Mouse (Mus musculus) adrenal gland (tissue): ENCODE results near the gene Abcb8.

Experiments
- intact Hi-C: fragments of 180-260 bp; cut with DNase I; formaldehyde crosslinking; loops from one replicate; pipeline ENCODE4 v1.15.1; 2025

The Abcb8 gene

DNA sequence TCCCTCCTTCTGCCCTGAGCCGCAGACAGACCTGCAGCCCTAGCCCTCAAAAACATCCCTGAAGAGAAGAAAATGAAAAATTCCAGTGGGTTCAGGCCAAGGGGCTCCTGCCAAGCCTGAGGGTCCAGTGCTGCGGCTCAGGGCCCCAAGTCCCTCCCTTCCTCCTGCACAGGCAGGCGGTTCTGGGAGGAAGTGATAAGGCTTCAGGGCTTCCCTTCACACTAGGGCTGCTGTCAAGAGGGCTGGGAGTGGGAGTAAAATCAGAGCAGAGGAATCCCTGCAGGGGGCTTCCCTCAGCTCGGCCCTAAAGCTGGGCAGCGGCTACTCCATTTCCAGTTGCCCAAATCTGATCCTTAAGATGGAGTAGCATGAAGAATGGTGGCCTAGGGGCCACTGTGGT, 27.9 kb upstream of the Abcb8 start:
- intact Hi-C loops, result no loop called here

DNA sequence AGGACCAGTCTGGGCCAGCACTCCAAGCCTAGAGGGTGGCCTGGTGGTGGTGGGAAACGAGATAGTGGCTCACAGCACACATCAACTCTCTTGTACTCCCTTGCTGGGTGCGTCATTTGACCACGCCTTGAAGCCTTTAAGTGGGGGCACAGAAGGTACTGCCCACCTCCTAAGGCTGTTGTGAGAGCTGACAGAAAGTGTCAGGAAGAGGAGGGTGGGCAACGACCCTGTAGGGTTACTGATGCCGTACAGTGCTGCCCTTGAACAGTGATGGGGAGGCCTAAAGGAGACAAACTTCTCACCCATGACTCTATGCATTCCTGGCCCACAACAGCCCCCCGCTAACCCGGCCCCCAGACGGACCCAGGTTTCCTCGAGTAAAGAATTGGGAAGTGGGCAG, 27.0 kb upstream of the Abcb8 start:
- intact Hi-C loops, result no loop called here

DNA sequence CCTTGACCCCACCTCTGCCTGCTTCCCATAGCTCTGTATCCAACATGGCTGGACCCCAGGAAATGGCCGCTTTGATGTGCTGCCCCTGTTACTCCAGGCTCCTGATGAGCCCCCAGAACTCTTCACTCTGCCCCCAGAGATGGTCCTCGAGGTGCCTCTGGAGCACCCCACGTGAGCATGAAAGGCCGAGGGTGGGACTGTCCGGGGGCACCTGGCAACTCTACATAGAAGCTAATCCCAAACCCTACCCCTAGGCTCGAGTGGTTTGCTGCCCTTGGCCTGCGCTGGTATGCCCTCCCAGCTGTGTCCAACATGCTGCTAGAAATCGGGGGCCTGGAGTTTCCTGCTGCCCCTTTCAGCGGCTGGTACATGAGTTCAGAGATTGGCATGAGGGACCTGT, 23.7 kb upstream of the Abcb8 start:
- intact Hi-C loops, result no loop called here

DNA sequence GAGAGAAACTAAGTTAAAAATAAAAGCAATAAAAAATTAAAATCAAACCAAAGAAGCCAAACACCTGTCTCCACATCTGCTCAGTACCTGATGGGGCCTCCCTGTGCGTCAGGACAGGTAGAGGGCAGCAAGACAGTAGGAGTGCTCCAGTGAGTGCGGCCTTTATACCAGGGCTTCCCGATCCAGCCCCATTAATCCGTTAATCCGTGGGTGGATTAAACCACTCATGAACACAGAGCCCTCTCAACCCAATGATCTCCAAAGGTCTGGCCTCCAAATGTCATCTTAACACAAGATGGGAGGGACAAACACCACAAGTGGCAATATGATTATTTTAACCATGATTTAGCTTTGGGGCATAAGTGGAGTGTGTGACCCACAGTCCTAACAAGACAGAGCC, 19.7 kb upstream of the Abcb8 start:
- intact Hi-C loops, result no loop called here

DNA sequence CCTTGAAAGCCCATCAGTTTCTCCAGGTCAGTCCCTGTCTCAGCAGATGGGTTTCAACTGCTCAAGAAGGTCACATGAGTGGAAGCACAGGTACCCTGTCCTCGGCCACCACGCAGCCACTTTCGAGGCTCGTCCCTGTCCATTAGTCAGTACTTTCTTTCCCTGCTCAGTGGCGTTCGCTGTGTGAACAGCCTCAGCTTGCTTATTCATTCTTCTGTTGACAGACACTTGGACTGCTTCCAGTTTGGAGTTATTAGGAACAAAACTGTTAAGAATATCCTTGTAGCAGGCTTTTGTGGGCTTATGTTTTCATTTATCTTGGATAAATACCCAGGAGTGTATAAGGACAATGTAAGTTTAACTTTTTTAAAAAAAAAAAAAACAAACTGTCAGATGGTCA, 19.2 kb upstream of the Abcb8 start:
- intact Hi-C loops, result no loop called here

DNA sequence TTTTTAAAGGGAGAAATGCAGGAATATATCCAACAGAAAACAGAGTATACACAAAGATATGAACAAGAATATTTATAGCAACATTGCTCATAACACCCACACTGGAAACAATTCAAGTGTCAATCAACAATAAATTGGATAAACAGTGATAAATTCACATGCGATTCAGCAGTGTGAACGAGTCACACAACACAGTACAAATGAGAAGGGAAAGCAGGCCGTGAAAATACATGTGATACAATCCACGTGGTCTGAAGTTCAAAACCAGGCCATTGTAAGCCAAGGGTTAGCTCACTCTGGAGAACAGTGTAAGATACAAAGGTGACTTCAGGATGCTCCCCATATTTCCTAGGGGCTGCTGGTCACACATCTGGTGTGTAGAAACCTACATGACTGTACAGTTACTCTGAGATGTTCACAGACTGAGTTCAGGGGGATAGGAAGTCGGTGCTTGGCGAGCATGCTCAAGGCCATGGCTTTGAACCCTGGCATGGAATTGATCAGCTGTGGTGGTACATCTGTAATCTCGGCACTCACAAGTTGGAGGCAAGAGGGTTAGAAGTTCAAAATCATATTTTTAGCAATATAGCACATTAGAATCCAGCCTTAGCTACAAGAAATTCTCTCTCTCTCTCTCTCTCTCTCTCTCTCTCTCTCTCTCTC, 18.7 kb upstream of the Abcb8 start:
- intact Hi-C loops, result no loop called here

DNA sequence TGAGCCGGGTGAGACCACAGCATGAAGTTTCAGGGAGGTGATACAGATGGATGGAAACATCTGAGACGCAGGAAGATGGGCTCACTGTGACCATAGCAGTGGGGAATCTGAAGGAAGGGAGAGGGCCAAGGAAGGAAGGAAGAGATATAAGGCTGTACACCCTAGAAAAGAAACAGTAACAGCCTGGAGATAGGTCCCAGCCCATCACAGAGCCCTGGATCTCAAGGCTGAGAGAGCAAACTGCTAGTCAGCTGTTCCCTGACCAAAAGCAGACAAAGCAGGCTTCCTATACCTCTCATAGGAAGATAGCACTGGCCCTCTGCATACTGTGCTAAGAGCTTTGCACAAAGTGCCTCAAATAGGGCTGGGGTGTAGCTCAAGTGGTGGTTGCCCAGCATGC, 14.8 kb upstream of the Abcb8 start:
- intact Hi-C loops, result no loop called here

DNA sequence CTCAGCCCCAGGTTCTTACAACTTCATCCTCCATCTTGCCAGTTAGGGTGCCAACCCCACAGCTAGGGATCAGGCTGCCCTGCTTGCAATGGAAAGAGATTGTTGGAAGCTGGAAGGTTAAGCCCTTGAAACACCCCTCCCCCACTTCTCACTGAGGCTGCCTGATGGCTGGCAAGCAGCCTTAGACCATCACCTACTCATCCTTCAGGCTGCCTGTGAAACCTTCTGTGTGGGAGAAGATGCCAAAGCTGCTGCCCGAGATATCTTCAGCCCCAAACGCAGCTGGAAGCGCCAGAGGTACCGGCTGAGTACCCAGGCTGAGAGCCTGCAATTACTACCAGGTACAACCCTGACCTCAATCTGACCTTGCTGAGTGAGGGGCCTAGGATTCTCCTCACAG, 14.0 kb upstream of the Abcb8 start:
- intact Hi-C loops, result no loop called here

DNA sequence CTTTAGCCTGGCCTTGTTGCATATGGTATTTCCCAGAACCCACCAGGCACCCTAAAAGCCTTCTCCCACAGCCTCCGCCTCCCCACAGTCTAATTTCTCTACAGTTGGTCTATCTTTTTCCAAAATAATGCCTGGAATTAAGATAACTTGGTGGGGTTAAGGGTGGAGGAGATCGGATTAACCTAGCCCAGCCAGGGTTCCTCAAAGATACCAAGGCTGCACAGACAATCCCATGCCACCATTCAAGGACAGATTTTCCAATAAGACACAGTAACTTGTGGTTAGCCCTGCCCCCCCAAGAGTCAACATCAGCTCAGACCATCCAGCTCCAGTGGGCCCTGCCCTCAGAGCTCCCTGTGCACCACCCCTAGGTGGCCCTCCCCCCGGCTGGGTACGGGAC, 13.0 kb upstream of the Abcb8 start:
- intact Hi-C loops, result no loop called here

DNA sequence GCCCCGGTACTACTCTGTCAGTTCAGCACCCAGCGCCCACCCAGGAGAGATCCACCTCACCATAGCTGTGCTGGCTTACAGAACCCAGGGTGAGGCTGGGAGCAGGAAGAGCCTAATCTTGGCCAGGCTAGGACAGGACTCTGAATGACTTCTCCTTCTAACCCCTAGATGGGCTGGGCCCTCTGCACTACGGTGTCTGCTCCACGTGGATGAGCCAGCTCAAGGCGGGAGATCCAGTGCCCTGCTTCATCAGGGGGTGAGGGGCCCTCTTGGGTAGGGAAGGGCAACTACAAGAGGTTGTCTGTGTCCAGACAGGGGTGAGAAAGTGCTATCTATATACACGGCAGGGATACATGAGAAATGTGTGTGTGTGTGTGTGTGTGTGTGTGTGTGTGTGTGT, 12.0 kb upstream of the Abcb8 start:
- intact Hi-C loops, result no loop called here

DNA sequence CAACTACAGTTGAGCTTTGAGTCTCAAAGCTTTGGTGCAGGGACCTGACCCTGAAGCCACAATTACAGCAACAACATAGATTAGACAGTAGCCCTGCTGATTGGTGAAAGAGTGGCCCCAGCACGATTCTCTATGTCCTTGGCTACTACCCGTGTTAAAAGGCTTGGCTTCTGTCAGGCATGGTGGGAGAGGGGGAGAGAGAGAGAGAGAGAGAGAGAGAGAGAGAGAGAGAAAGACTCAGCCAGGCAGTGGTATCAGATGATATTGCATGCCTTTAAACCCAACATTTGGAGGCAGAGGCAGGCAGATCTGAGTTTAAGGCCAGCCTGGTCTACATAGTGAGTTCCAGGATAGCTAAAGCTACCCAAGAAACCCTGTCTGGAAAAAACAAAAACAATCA, 11.5 kb upstream of the Abcb8 start:
- intact Hi-C loops, result no loop called here

DNA sequence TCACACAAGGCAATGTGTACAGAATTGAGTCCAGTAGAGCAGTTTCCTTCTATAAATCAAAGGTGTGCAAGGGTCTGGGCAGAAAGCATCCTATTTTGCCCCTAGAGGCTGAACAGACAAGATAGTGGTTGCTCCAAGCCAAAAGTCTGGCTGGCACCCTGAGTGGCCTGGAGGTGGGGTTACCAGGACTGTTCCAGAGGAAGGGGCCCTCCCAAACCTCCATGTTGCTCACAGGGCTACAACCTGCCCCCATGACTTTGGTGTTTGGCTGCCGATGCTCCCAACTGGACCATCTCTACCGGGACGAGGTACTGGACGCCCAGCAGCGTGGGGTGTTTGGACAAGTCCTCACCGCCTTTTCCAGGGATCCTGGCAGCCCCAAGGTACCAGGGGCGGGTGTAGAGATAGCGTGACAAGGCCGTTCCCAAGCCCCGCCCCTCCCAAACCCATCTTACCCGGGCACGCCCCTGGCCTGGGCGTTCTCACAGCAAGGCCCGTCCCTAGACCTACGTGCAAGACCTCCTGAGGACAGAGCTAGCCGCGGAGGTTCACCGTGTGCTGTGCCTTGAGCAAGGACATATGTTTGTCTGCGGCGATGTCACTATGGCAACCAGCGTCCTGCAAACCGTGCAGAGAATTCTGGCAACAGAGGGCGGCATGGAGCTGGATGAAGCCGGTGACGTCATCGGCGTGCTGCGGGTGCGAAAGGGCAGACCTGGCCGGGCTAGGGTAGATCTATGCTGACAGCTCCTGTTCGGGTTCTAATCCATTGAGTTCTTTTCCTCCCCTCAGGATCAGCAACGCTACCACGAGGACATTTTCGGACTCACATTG, 10.2 kb upstream of the Abcb8 start:
- intact Hi-C loops, result no loop called here

DNA sequence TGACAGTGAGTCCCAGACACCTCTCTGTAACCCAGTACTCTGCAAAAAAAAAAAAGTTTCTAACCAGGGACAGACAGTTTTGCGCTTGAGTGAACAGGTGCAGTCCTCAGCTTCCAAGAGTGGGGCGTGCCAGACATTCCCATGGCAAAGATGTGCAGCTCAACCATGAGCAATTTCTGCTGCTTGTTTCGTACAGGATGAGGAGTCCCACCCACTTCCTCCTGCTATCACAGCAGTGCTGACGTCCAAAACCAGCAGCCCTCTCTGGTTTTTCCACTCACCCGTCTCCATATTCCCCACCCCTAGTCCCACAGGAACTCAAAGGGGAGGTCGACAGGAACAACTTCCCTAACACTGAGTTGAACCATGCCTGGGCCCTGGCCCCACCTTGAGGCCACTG, 9.1 kb upstream of the Abcb8 start:
- intact Hi-C loops, result no loop called here

DNA sequence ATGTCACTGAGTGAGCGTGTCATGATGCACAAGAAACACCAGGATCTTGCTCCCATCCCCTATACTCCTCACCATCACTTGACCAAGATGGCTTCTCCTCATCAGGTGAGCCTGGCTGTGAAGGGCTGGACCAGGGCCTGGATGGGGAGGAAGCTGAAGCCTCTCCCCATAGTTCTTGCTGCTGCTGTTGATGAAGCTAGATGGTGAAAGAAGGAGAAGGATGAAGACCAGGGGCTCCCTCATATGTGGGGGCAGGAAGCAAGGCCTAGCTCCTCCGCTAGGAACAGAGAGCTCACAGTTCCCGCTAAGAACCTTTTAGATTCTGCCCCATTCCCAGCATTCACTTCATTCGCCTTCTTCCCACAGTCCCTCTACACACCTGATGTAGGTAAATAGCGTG, 8.1 kb upstream of the Abcb8 start:
- intact Hi-C loops, result no loop called here

DNA sequence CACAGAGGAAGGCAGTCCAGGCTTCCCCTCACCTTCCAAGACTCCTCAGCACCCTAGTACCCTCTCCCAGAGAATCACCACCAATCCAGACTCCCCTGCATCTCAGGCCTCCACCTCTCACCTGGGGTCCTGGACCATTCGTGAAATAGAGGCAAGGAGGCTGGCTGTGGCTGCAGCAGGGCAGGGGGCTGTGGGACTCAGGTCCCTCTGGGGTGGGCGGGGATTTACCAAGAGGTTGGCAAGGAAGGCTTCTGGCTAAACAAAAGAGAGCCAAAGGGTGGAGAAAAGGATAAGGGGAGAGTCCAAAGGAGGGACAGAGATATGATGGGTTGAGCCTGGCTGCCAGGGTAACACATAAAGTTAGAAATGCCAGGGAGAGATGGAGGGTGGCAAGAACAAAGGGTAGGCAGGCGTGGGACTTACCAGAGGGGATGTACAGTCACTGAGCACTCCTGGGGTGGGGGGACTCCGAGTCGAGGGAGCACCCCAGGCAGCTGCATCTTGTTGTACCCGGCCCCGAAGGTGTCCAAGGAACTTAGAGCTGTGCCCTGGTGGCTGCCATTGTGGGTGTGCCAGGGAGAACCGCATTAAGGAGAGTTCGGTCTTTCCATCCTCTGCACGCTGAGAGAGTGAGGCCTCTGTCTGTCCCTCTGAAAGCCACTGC, 7.4 kb upstream of the Abcb8 start:
- intact Hi-C loops, result no loop called here

DNA sequence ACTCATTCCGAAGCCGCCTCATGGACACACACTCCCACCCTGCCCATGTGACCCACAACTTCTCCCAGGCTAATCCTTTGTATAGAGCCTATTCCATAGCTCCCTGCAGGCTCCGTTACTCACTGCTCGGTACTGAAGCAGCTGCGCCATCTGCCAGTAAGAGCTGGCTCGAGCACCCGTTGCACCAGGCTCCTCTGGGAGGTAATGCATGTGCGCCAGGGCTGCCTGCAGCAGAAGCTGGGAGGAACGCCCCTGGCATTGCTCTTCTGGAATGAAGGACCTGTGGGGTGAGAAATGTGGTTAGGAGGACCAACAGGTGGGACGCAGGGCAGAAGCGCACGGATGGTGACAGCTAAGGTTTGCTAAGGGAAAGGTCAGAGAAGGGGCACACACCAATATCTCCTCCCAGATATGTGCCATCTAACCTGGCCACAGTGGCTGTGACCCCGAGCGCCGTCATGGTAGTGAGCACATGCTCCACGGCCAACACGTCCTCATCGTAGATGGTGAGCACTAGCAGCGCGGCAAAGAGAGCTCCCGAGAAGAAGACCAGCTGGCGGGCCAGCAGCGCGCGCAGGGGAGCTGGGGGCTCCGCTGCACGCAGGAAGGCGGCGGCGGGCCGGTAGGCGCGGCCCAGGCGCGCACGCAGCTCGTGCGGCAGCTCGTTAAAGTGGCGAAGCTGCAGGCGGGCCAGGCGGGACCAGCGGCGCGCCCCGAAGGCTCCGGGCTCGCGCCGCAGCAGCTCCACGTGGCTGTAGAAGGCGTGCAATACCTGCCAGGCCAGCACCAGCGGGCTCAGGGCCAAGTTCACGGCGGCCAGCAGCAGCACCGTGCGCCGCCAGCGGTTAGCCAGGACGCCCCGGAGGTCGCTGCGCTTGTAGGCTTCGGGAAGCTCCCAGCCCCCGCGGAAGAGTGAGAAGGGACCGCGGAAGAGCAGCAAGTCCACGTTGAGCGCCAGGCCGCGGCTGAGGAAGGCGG, 5.9 kb upstream of the Abcb8 start:
- intact Hi-C loops, result no loop called here

DNA sequence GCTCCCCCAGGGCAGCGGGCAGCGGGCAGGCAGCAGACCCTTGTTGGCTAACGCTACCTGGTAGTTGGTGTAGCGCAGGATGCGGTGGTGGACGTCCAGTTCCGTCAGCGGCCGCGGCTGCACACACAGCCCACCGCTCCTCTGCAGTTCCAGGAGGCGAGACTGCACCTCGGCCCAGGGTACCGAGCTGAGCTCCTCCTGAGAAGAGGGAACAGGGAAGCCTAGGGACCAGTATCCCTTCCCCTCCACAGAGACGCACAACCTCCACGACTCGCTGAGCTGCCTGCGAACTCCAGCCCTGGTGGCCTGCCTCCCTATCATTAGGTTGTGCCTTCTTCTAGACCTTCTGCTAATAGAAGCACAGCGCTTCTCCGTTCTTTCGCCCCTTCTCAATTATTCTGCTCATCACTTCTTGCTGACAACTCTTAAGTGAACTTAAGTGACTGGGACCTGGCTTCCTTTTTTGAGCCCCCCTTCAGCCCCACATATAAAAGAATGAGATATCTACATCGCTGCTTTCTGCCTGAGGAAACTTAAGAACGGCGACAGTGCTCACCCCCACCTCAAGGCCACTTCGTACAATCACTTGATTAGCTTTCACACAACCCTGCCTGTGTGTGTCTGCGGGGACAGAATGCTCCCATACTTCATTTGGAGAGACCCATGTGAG, 5.1 kb upstream of the Abcb8 start:
- intact Hi-C loops, result no loop called here

DNA sequence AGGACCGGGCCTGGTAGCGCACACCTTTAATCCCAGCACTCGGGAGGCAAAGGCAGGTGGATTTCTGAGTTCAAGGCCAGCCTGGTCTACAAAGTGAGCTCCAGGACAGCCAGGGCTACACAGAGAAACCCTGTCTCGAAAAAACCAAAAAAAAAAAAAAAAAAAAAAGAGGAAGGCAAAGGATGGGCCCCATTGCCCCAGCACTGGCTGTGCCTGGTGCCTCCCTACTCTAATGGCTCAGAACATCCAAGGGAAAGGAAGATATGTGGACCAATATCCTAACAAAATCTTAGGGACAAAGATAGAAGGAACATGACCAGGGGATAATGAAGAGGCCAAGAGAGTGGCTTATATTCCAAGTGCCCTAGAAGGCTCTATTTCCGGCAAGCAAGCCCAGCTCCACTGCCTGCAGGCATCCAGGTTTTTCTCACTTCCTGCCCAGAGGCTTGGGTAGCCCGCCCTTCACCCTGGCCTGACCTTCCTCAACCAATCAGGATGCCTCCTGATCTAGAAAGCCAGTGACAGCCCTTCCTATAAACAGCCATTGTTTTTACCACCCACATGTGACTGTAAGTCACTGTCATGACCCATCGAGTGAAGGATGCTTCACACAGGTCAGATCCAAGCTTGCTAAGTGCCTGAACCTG, 4.3 kb upstream of the Abcb8 start:
- intact Hi-C loops, result no loop called here

DNA sequence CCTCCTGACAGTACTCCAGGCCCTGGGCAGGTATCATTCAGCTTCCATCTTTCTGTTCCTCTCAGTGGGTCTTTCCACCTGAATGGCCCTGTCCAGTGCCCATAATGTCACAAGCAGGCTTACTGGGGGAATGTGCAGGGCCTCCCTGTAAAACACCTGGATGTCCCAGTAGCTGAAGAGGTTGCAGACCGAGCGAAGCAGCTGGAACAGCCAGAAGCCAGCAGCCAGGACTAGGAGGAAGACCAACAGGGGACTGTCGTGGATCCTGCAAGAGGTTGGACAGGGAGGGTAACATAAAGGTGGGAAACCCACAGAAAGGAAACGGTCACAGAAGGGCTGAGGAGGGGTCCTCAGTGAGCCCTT, 3.8 kb upstream of the Abcb8 start:
- intact Hi-C loops, result no loop called here

DNA sequence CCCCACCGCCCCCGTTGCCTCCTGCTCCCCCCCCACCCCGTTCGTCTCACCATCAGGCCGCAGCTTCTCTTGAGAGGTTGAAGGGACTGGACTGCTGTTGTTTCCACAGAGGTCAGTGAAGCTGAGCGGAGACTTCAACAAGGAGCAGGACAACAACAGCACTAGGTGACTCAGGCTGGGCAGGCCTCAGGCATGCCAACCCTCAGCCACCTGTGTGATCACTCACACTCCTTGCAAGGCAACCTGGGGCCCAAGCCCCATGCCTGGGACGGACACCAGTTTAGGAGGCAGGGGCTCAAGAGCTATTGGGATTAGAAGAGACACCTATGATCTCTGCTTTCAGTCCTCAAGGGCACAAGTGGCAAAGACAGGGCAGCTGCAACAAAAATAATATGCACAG, 1.6 kb upstream of the Abcb8 start, which contains the start of gene Atg9b:
Gene Atg9b (minus strand): TSS at position 280 of the 400 bp plus-strand sequence.
- intact Hi-C loops, result no loop called here
